Mouse (Mus musculus): ENCODE results near the gene Dppa3.

Gene Dppa3

GRCm38 (mm10) chr6:122626110-122626509 is at the start of gene Dppa3:
Dppa3 (plus strand) TSS chr6:122626410.
- DNase-seq: no peak

GRCm38 (mm10) chr6:122577030-122577429 is 49.2 kb upstream of the Dppa3 start:
- no peak for DNase-seq

- no peak for DNase-seq
Observed at GRCm38 (mm10) chr6:122579086-122579485, 47.1 kb upstream of the Dppa3 start.

- DNase-seq: no peak
Observed at GRCm38 (mm10) chr6:122591027-122591758, 35.0 kb upstream of the Dppa3 start.

GRCm38 (mm10) chr6:122592905-122593304 is 33.3 kb upstream of the Dppa3 start:
- DNase-seq: no peak

GRCm38 (mm10) chr6:122595637-122596036 is 30.6 kb upstream of the Dppa3 start:
- DNase-seq: peak; percentile 39

- DNase-seq: no peak
Observed at GRCm38 (mm10) chr6:122596608-122597007, 29.6 kb upstream of the Dppa3 start.

GRCm38 (mm10) chr6:122598014-122598413 is 28.2 kb upstream of the Dppa3 start:
- no peak for DNase-seq

- no peak for DNase-seq
Observed at GRCm38 (mm10) chr6:122598436-122598835, 27.8 kb upstream of the Dppa3 start.

GRCm38 (mm10) chr6:122599054-122599737 is 27.0 kb upstream of the Dppa3 start:
- DNase-seq: no peak

GRCm38 (mm10) chr6:122600066-122600646 is 26.1 kb upstream of the Dppa3 start:
- DNase-seq: no peak

- DNase-seq: no peak
Observed at GRCm38 (mm10) chr6:122601031-122601430, 25.2 kb upstream of the Dppa3 start.

GRCm38 (mm10) chr6:122601615-122602014 is 24.6 kb upstream of the Dppa3 start:
- no peak for DNase-seq

GRCm38 (mm10) chr6:122602242-122602991 is 23.8 kb upstream of the Dppa3 start, which contains the start of gene Apobec1:
Apobec1 (minus strand) TSS chr6:122602444.
- peak; percentile 77 for DNase-seq

GRCm38 (mm10) chr6:122602992-122603322 is 23.3 kb upstream of the Dppa3 start:
- DNase-seq: no peak

- DNase-seq: no peak
Observed at GRCm38 (mm10) chr6:122604260-122604659, 21.9 kb upstream of the Dppa3 start.

- DNase-seq: no peak
Observed at GRCm38 (mm10) chr6:122605483-122605882, 20.7 kb upstream of the Dppa3 start.

- DNase-seq: no peak
Observed at GRCm38 (mm10) chr6:122606661-122607060, 19.5 kb upstream of the Dppa3 start.

GRCm38 (mm10) chr6:122607700-122608099 is 18.5 kb upstream of the Dppa3 start:
- no peak for DNase-seq

GRCm38 (mm10) chr6:122608434-122609376 is 17.5 kb upstream of the Dppa3 start:
- no peak for DNase-seq

GRCm38 (mm10) chr6:122609377-122609728 is 16.9 kb upstream of the Dppa3 start:
- DNase-seq: no peak

GRCm38 (mm10) chr6:122609771-122610170 is 16.4 kb upstream of the Dppa3 start, which contains the start of gene Gdf3:
Gdf3 (minus strand) TSS chr6:122610087.
- DNase-seq: peak; percentile 36
